7 mouse cellular contexts compared by ENCODE assay signal in genomic region chr4:150138084-150138543, GRCm38 (mm10). TPM values are rescaled to one million over a fixed set of nuclear protein-coding genes. Genes with fewer than 3 reads are reported as not detected.
DNase-seq lines count a peak whose midpoint lies in the region; ATAC-seq and TF ChIP-seq lines count a peak whose summit lies in the region.

No protein-coding gene starts in this region.

- no peak overlapping the region for H3K27ac ChIP-seq in forebrain, embryonic 16.5 days (ENCODE audit: low read length)
- peak overlapping the region; percentile 27 for H3K27ac ChIP-seq in hindbrain, embryonic 14.5 days
- no peak overlapping the region for H3K27ac ChIP-seq in left cerebral cortex, adult 2 months

- 23% methylated on average over 9 of the region's 9 CpGs for WGBS in forebrain, embryonic 16.5 days
- 19% methylated on average over 9 of the region's 9 CpGs for WGBS in hindbrain, embryonic 14.5 days

- no peak for TF ChIP-seq CTCF in left cerebral cortex, adult 2 months (IDR thresholded peaks at IDR 0.05)

- no peaks in the 10 kb centered on the region for H3K36me3 ChIP-seq in forebrain, embryonic 16.5 days (ENCODE audit: control insufficient read depth, insufficient read depth)
- no peaks in the 10 kb centered on the region for H3K36me3 ChIP-seq in hindbrain, embryonic 14.5 days (replicated peaks; ENCODE audit: control insufficient read depth, insufficient read depth)

- intact Hi-C loops in left cerebral cortex, adult 2 months (cut with DNase I): no loop called here

- H3K27me3 ChIP-seq in forebrain, embryonic 16.5 days (replicated peaks; ENCODE audit: control insufficient read depth, insufficient read depth, low read length): no peaks in the 10 kb centered on the region
- no peaks in the 10 kb centered on the region for H3K27me3 ChIP-seq in hindbrain, embryonic 14.5 days (ENCODE audit: control insufficient read depth, insufficient read depth, low read length)

- H3K4me3 ChIP-seq in forebrain, embryonic 16.5 days (replicated peaks; ENCODE audit: low read length): peak overlapping the region; percentile 34
- H3K4me3 ChIP-seq in hindbrain, embryonic 14.5 days (replicated peaks; ENCODE audit: low read length): peak overlapping the region; percentile 25
- no peak overlapping the region for H3K4me3 ChIP-seq in left cerebral cortex, adult 2 months

- DNase-seq in R1 (ENCODE audit: low read depth, low spot score): peak; percentile 95
- peak; percentile 25 for DNase-seq in cerebellum, adult 11-12 months
- DNase-seq in hindbrain, embryonic 14.5 days (ENCODE audit: low spot score): peak; percentile 72
- DNase-seq in left cerebral cortex, adult 2 months (ENCODE audit: extremely low spot score in 1 of 2, low spot score in 2 of 2): peak; percentile 54 to 58
- DNase-seq in lung, postnatal 25 days (ENCODE audit: low spot score): peak; percentile 61
- DNase-seq in retina, embryonic 14.5 days (ENCODE audit: low spot score): peak; percentile 60

- H3K9me3 ChIP-seq in forebrain, embryonic 16.5 days (ENCODE audit: control insufficient read depth, low read length): no peaks in the 10 kb centered on the region
- H3K9me3 ChIP-seq in hindbrain, embryonic 14.5 days (ENCODE audit: control insufficient read depth, low read length): no peaks in the 10 kb centered on the region

- H3K9ac ChIP-seq in forebrain, embryonic 16.5 days (replicated peaks; ENCODE audit: low read depth, low read length): peak overlapping the region; percentile 33; the same call in 1 of the 2 replicates
- H3K9ac ChIP-seq in hindbrain, embryonic 14.5 days: peak overlapping the region; percentile 43; the same call in 1 of the 2 replicates

- ATAC-seq in forebrain, embryonic 16.5 days: peak; percentile 79
- ATAC-seq in hindbrain, embryonic 14.5 days (ENCODE audit: low FRiP score): peak; percentile 81

- no peaks in the 10 kb centered on the region for H3K4me1 ChIP-seq in forebrain, embryonic 16.5 days (replicated peaks; ENCODE audit: control insufficient read depth, insufficient read depth, low read length)
- H3K4me1 ChIP-seq in hindbrain, embryonic 14.5 days (replicated peaks; ENCODE audit: control insufficient read depth, insufficient read depth, low read length): no peaks in the 10 kb centered on the region

- H3K4me2 ChIP-seq in forebrain, embryonic 16.5 days (ENCODE audit: low read length): peak overlapping the region; percentile 48
- H3K4me2 ChIP-seq in hindbrain, embryonic 14.5 days (replicated peaks): peak overlapping the region; percentile 45

RNA-seq across cellular contexts. Expression of gene Slc2a7, which starts 10.7 kb away (rescaled TPM):
- polyA plus RNA-seq in forebrain, embryonic 16.5 days (2015; fragmentation: Nextera tagmentation; extraction: Ambion mirVana): not detected in 2 replicates
- not detected in 2 replicates for polyA plus RNA-seq in hindbrain, embryonic 14.5 days (2014; fragmentation: Nextera tagmentation; extraction: Ambion mirVana)
- total RNA-seq in left cerebral cortex, adult 2 months (2021): not detected

RNA-seq across cellular contexts. Expression of gene Slc2a5, which starts 19.0 kb away (rescaled TPM):
- polyA plus RNA-seq in forebrain, embryonic 16.5 days (2015; fragmentation: Nextera tagmentation; extraction: Ambion mirVana): 2.6 and 2.7 TPM in 2 replicates
- polyA plus RNA-seq in hindbrain, embryonic 14.5 days (2014; fragmentation: Nextera tagmentation; extraction: Ambion mirVana): 2.4 and 2.8 TPM in 2 replicates
- 1 to 10 TPM; 4.5 to 4.7 TPM for total RNA-seq in left cerebral cortex, adult 2 months (2021)

RNA-seq across cellular contexts. Expression of gene Gpr157, which starts 50.9 kb away (rescaled TPM):
- 0.14 and 0.25 TPM in 2 replicates for polyA plus RNA-seq in forebrain, embryonic 16.5 days (2015; fragmentation: Nextera tagmentation; extraction: Ambion mirVana)
- polyA plus RNA-seq in hindbrain, embryonic 14.5 days (2014; fragmentation: Nextera tagmentation; extraction: Ambion mirVana): 0.33 and 0.39 TPM in 2 replicates
- 1 to 10 TPM; 1.5 TPM for total RNA-seq in left cerebral cortex, adult 2 months (2021)

Comparison
In these comparisons a context has a peak if more than half of its experiments do, and no peak if none do; other contexts are left out.
1. DNase-seq: peak in every context shown above with its lines; median percentile 95 in R1; 72 in hindbrain, embryonic 14.5 days; 61 in lung, postnatal 25 days; 60 in retina, embryonic 14.5 days; 56 in left cerebral cortex, adult 2 months; 25 in cerebellum, adult 11-12 months.